Mouse (Mus musculus) spleen, adult 2 months (tissue): ENCODE measurements around the gene Gm13277. TPM values are rescaled to one million over a fixed set of nuclear protein-coding genes. Genes with fewer than 3 reads are reported as not detected.
"Not testable (repeated sequence)": the region's sequence is repeated elsewhere in the genome, so short reads cannot be mapped to it uniquely, and the experiment has no call there.

Source experiments
- DNase-seq, 2 experiments: peaks; one replicate each; pipeline versions ENCODE4 v3.0.0 to v3.0.0-alpha.2; 2012 to 2021; ENCODE audit warnings: low spot score in 2 of 2, low read depth in 1 of 2
- H3K27ac ChIP-seq: fragments of 200-500 bp; 2 replicates; pipeline ENCODE4 v1.5.1; 2012; ENCODE audit warnings: low read length, inconsistent platforms; ENCODE audit not compliant: insufficient read depth
- H3K27me3 ChIP-seq: fragments of 200-500 bp; 2 replicates; pipeline ENCODE4 v1.6.1; 2012; ENCODE audit warnings: mild to moderate bottlenecking, moderate library complexity, low read length, inconsistent platforms; ENCODE audit not compliant: control insufficient read depth, insufficient read depth
- H3K36me3 ChIP-seq: fragments of 200-500 bp; 2 replicates; pipeline ENCODE4 v1.6.1; 2012; ENCODE audit warnings: mild to moderate bottlenecking, low read length, inconsistent platforms; ENCODE audit not compliant: control insufficient read depth, insufficient read depth
- H3K4me1 ChIP-seq: fragments of 200-500 bp; 2 replicates; pipeline ENCODE4 v1.6.1; 2011; ENCODE audit warnings: inconsistent platforms; ENCODE audit not compliant: control insufficient read depth, insufficient read depth, insufficient read length
- H3K4me3 ChIP-seq: fragments of 200-500 bp; 2 replicates; pipeline ENCODE4 v1.5.1; 2011; ENCODE audit warnings: mild to moderate bottlenecking, inconsistent platforms; ENCODE audit not compliant: insufficient read depth, insufficient read length; ENCODE audit errors: extremely low read depth
- CTCF ChIP-seq: fragments of 200-500 bp; IDR thresholded peaks from 2 replicates; pipeline ENCODE4 v1.5.1; 2011; ENCODE audit warnings: mild to moderate bottlenecking, inconsistent platforms; ENCODE audit not compliant: insufficient read depth, insufficient read length, insufficient replicate concordance; ENCODE audit errors: extremely low read depth
- WGBS: fragments of 180-500 bp; shearing (Covaris S2); methylation state at CpG from one replicate; pipeline ENCODE4 v1.1.7; 2018; 5-methylcytosine and 5-hydroxymethylcytosine counted together
- polyA plus RNA-seq: library from polyadenylated mRNA; depleted of rRNA; stranded (reverse); fragments of >200 nt; gene quantifications from 2 replicates; pipeline ENCODE4 v1.2.3, GENCODE M21; 2012

The Gm13277 gene
- polyA plus RNA-seq, 1 experiment: not detected

DNA sequence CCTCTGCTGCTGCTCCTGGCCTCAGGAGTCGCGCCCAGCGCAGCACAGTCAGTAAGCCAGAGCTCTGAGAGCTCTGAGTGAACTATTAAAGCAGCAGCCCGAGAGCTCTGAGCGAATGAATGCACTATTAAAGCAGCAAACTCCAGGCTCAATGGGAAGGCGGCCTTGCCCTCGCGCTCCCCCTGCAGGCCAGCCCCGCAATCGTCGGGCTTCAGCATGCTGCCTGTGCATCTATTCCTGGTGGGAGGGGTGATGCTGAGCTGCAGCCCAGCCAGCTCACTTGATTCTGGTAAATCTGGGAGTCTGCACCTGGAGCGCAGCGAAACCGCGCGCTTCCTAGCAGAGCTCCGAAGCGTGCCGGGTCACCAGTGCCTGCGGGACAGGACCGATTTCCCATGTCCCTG is 30.8 kb upstream of the Gm13277 start:
- H3K4me1 ChIP-seq, H3K36me3 ChIP-seq, H3K27me3 ChIP-seq: not testable (repeated sequence)
- peak; percentile 80 to 81 for DNase-seq
- peak; percentile 60; the same call in 1 of the 2 replicates for TF ChIP-seq CTCF
- Histone ChIP-seq H3K4me3 (peak overlapping the region; percentile 83; the same call in 1 of the 2 replicates), H3K27ac (peak overlapping the region; percentile 97)
- WGBS: 1% methylated on average over 21 of the region's 21 CpGs

DNA sequence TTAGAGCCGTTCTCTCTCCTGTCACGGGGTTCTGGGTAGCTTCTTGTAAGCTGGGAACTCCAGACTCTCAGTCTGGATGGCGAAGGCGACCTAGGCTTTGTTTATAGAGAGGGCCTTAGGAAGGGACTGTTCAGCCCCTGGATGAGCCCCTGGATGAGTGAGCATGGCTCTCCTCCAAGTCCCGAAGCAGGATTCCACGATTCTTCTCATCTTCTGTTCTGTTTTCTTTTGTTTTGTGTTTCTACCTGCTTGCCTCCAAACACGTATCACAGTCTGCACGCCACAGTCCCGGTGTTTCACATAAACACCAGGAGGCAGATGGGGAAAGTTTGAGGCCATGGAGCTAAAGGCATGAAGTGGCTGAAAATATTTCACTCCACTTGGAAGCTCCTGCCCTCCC is 29.7 kb upstream of the Gm13277 start:
- H3K4me1 ChIP-seq, DNase-seq, H3K27ac ChIP-seq, H3K27me3 ChIP-seq, H3K36me3 ChIP-seq, H3K4me3 ChIP-seq: not testable (repeated sequence)
- 90% methylated on average over 9 of the region's 9 CpGs for WGBS

DNA sequence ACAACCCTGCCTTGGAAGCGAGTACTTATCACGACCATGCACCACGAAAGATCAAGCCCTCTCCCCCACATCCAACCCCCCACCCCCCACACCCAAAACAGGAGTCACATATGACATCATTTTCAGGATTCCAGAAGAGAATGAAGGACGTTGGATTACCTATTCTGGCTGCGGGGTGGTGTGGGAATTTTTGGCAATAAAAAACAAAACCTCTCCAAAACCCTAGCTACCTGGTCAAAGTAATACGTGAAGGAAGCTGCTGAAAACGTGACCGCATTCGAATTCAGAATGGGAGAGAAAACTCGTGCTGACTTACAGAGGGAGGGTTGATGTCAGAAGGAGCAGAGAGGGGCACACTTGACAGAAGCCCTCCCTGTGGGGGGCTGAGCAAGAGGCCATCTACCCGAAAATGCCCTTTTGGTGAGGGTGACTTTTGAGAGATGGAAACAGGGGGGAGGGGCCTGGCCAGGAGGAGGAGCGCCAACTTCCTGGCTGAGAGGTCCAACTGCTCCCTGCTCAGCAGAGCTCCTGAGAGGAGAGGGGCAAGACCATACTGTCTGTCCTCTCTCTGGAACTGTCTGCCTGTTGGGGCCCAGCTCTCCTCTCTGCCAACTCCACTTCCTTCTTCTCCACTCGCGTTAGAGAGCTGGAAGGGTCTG is 28.7 kb upstream of the Gm13277 start, which contains the start of gene Gm13283:
Gene Gm13283, plus strand, starts transcription at position 510 of the 659 bp plus-strand sequence.
- H3K36me3 ChIP-seq, H3K27me3 ChIP-seq, H3K4me1 ChIP-seq: not testable (repeated sequence)
- peak within 1 kb of the TSS; percentile 50; the same call in 1 of the 2 replicates for H3K27ac ChIP-seq
- WGBS: 19% methylated on average over 11 of the region's 14 CpGs
- DNase-seq: peak in 1 of 2 experiments; percentile 26
- H3K4me3 ChIP-seq: peak within 1 kb of the TSS; percentile 61

DNA sequence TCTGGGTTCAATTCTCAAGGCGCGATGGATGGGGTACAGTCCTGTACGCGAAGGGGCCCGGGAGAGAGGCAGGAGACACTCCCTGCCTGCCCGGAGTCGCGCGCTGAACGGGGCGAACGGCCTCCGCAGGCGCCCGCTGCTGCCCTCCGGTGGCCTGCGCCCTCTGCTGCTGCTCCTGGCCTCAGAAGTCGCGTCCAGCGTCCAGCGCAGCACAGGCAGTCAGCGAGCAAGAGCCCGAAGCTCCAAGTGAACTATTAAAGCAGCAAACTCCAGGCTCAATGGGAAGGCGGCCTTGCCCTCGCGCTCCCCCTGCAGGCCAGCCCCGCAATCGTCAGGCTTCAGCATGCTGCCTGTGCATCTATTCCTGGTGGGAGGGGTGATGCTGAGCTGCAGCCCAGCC is 28.0 kb upstream of the Gm13277 start:
- H3K27me3 ChIP-seq, H3K36me3 ChIP-seq, H3K4me1 ChIP-seq: not testable (repeated sequence)
- DNase-seq: peak; percentile 50 to 52
- under 1% methylated on average over 26 of the region's 28 CpGs for WGBS
- H3K4me3 ChIP-seq: peak overlapping the region; percentile 61
- peak overlapping the region; percentile 50; the same call in 1 of the 2 replicates for H3K27ac ChIP-seq

GRCm38 (mm10) chr4:88761776-88762175 is 26.7 kb upstream of the Gm13277 start:
- not testable (repeated sequence) for H3K4me3 ChIP-seq, H3K27ac ChIP-seq, H3K4me1 ChIP-seq, H3K36me3 ChIP-seq, H3K27me3 ChIP-seq
- peak in 1 of 2 experiments; percentile 69 for DNase-seq
- 73% methylated on average over 6 of the region's 8 CpGs for WGBS

- WGBS: 60% methylated on average over 9 of the region's 9 CpGs
- DNase-seq: not testable (repeated sequence)
Observed at GRCm38 (mm10) chr4:88762341-88762740, 26.1 kb upstream of the Gm13277 start.

DNA sequence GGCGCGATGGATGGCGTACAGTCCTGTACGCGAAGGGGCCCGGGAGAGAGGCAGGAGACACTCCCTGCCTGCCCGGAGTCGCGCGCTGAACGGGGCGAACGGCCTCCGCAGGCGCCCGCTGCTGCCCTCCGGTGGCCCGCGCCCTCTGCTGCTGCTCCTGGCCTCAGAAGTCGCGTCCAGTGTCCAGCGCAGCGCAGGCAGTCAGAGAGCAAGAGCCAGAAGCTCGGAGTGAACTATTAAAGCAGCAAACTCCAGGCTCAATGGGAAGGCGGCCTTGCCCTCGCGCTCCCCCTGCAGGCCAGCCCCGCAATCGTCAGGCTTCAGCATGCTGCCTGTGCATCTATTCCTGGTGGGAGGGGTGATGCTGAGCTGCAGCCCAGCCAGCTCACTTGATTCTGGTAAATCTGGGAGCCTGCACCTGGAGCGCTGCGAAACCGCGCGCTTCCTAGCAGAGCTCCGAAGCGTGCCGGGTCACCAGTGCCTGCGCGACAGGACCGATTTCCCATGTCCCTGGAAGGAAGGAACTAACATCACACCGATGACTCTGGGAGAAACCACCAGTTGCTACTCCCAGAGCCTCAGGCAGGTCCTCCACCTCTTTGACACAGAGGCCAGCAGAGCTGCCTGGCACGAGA is 24.9 kb upstream of the Gm13277 start:
- H3K27me3 ChIP-seq, H3K27ac ChIP-seq, H3K4me1 ChIP-seq, H3K36me3 ChIP-seq: not testable (repeated sequence)
- H3K4me3 ChIP-seq: peak overlapping the region; percentile 51
- WGBS: 2% methylated on average over 32 of the region's 42 CpGs
- peak in 1 of 2 experiments; percentile 32 for DNase-seq

More at GRCm38 (mm10) chr4:88762341-88762740, 26.1 kb upstream of the Gm13277 start:
- H3K4me3 ChIP-seq, H3K36me3 ChIP-seq, H3K4me1 ChIP-seq, H3K27ac ChIP-seq, H3K27me3 ChIP-seq: not testable (repeated sequence)

DNA sequence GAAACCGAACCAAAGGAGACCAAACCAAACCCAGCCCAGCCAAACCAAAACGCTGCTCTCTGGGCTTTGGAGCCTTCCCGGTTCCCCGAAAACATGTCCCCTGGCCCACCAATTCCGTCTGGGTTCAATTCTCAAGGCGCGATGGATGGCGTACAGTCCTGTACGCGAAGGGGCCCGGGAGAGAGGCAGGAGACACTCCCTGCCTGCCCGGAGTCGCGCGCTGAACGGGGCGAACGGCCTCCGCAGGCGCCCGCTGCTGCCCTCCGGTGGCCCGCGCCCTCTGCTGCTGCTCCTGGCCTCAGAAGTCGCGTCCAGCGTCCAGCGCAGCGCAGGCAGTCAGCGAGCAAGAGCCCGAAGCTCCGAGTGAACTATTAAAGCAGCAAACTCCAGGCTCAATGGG is 14.9 kb upstream of the Gm13277 start, which contains the start of gene Gm13290:
Gene Gm13290, plus strand, starts transcription at position 301 of the 400 bp plus-strand sequence.
- H3K27ac ChIP-seq, DNase-seq, H3K4me1 ChIP-seq, H3K36me3 ChIP-seq, H3K4me3 ChIP-seq, H3K27me3 ChIP-seq: not testable (repeated sequence)
- no CpG with 5 or more reads among the region's 32 CpGs for WGBS

GRCm38 (mm10) chr4:88776622-88777021 is 11.8 kb upstream of the Gm13277 start, which contains the start of gene Gm13289:
TSS of gene Gm13289 (plus strand) at chr4:88776922.
- H3K4me1 ChIP-seq, DNase-seq, H3K27ac ChIP-seq, H3K27me3 ChIP-seq, H3K4me3 ChIP-seq, H3K36me3 ChIP-seq: not testable (repeated sequence)
- WGBS: no CpG with 5 or more reads among the region's 29 CpGs

DNA sequence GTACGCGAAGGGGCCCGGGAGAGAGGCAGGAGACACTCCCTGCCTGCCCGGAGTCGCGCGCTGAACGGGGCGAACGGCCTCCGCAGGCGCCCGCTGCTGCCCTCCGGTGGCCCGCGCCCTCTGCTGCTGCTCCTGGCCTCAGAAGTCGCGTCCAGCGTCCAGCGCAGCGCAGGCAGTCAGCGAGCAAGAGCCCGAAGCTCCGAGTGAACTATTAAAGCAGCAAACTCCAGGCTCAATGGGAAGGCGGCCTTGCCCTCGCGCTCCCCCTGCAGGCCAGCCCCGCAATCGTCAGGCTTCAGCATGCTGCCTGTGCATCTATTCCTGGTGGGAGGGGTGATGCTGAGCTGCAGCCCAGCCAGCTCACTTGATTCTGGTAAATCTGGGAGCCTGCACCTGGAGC is 8.9 kb upstream of the Gm13277 start, which contains the start of gene Gm13272:
Gene Gm13272, plus strand, starts transcription at position 301 of the 400 bp plus-strand sequence.
- not testable (repeated sequence) for H3K4me1 ChIP-seq, H3K27ac ChIP-seq, DNase-seq, H3K4me3 ChIP-seq, H3K27me3 ChIP-seq, H3K36me3 ChIP-seq
- no CpG with 5 or more reads among the region's 29 CpGs for WGBS
